ENCODE assay signal across 8 mouse cellular contexts in genomic region chr2:139381628-139382027, GRCm38 (mm10).
DNase-seq lines count a peak whose midpoint lies in the region; ATAC-seq lines count a peak whose summit lies in the region.

No protein-coding gene starts in this region.

- 0% methylated on average over 1 of the region's 1 CpGs for WGBS in forebrain, embryonic 11.5 days

- H3K4me3 ChIP-seq in forebrain, embryonic 11.5 days (ENCODE audit: low read depth, low read length) = no peak overlapping the region

- H3K4me2 ChIP-seq in forebrain, embryonic 11.5 days (ENCODE audit: low read depth, low read length, severe bottlenecking) = no peak overlapping the region

- H3K9ac ChIP-seq in forebrain, embryonic 11.5 days (ENCODE audit: low read length) = no peak overlapping the region

- H3K4me1 ChIP-seq in forebrain, embryonic 11.5 days (replicated peaks; ENCODE audit: control insufficient read depth, insufficient read depth, low read length) = no peaks in the 10 kb centered on the region

- H3K27ac ChIP-seq in forebrain, embryonic 11.5 days (ENCODE audit: low read depth, low read length) = no peak overlapping the region

- ATAC-seq in forebrain, embryonic 11.5 days (replicated peaks; ENCODE audit: low FRiP score) = peak; percentile 90
- ATAC-seq in hematopoietic stem cell, adult 5-6 weeks (replicated peaks in 1 of 2; ENCODE audit: insufficient read depth in 1 of 2, low FRiP score in 2 of 2, low TSS enrichment in 1 of 2, low read depth in 1 of 2, poor library complexity in 2 of 2, severe bottlenecking in 2 of 2) = peak; percentile 86 to 89
- ATAC-seq in monocyte, adult 5-6 weeks (replicated peaks; ENCODE audit: insufficient number of reproducible peaks, low FRiP score, low TSS enrichment, poor library complexity, severe bottlenecking) = no peak

- H3K36me3 ChIP-seq in forebrain, embryonic 11.5 days (ENCODE audit: control insufficient read depth, insufficient read depth, low read length) = no peaks in the 10 kb centered on the region

- no peaks in the 10 kb centered on the region for H3K9me3 ChIP-seq in forebrain, embryonic 11.5 days (ENCODE audit: control insufficient read depth, low read length)

- DNase-seq in MEL-GATA-1-ER (ENCODE audit: extremely low read depth, low read depth) = peak; percentile 6
- peak; percentile 34 for DNase-seq in c-Kit-positive CD71-negative TER-119-negative erythroid progenitor cells, embryonic 14.5 days (ENCODE audit: low read depth)
- peak; percentile 81 for DNase-seq in forebrain, embryonic 11.5 days (ENCODE audit: low spot score)
- peak; percentile 64 to 90 for DNase-seq in layer of hippocampus, adult 18-20 months (ENCODE audit: low spot score in 2 of 2)
- peak; percentile 18 to 53 for DNase-seq in lung, adult 18-20 months
- DNase-seq in ovary, postnatal 36 days (ENCODE audit: low spot score) = peak; percentile 45

- no peaks in the 10 kb centered on the region for H3K27me3 ChIP-seq in forebrain, embryonic 11.5 days (ENCODE audit: control insufficient read depth, insufficient read depth, low read length)

Comparison
In these comparisons a context has a peak if more than half of its experiments do, and no peak if none do; other contexts are left out.
1. DNase-seq: peak in every context shown above with its lines; median percentile 81 in forebrain, embryonic 11.5 days; 77 in layer of hippocampus, adult 18-20 months; 45 in ovary, postnatal 36 days; 36 in lung, adult 18-20 months; 34 in c-Kit-positive CD71-negative TER-119-negative erythroid progenitor cells, embryonic 14.5 days; 6 in MEL-GATA-1-ER.